Mouse (Mus musculus): ENCODE data around the gene Car12. TPM values are rescaled to one million over a fixed set of nuclear protein-coding genes. Genes with fewer than 3 reads are reported as not detected.

The Car12 gene
- polyA plus RNA-seq (2015; fragmentation: Nextera tagmentation; extraction: Ambion mirVana), result 0.81 and 2.1 TPM in 2 replicates

DNA sequence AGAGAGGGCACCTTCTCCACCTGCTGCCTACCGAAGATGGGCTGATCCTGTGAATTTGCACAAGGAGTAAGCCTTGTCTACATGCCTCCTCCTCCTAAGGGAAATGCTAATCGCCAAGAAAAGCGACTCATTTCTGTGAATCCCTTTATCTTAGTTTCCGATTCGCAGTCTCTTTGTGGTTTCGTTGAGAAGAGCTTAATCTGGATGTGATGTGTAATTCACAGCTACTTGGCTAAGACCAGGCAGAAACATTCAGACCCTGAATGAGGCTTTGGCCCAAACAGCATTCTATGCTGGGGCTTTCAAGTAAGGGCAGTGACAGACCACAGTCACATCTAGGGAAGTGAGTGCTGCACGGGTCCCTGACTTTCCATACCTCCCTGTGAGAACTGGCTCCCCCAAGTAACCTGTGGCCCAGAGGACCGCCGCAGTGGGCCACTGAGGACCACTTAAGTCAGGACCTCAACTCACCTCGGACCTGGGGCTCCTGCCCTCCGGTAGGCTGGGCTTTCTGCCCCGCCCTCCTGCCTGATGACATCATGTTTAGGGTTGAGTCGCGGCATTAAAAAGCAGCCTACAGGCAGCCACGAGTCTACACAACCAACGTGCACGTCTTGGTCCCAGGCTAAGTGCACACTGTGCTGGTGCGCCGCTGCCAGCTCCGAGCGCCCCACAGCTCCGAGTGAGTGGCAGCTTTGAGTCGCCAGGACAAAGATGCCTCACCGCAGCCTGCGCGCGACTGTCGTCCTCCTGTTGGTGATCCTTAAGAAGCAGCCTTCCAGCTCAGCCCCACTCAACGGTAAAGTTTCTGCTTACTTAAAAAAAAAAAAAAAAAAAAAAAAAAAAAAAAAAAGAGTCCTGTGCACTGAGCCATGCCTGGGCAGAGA, at the start of gene Car12:
TSS of gene Car12 (plus strand) at position 552 of the 887 bp plus-strand sequence.
- H3K4me2 ChIP-seq, result peak within 1 kb of the TSS; percentile 79
- no peak within 1 kb of the TSS for H3K27ac ChIP-seq (replicated peaks)
- ATAC-seq (ENCODE audit: low FRiP score), result no peak; the same call in 1 of the 2 replicates
- H3K27me3 ChIP-seq (replicated peaks), result peaks cover 20% of the 10 kb centered on the region
- H3K9ac ChIP-seq (replicated peaks), result peak within 1 kb of the TSS; percentile 47
- no peaks in the 10 kb centered on the region for H3K36me3 ChIP-seq
- no peaks in the 10 kb centered on the region for H3K9me3 ChIP-seq (replicated peaks)
- H3K4me1 ChIP-seq, result peaks cover 29% of the 10 kb centered on the region
- H3K4me3 ChIP-seq (replicated peaks), result peak within 1 kb of the TSS; percentile 40
- 15% methylated on average over 29 of the region's 29 CpGs for WGBS

DNA sequence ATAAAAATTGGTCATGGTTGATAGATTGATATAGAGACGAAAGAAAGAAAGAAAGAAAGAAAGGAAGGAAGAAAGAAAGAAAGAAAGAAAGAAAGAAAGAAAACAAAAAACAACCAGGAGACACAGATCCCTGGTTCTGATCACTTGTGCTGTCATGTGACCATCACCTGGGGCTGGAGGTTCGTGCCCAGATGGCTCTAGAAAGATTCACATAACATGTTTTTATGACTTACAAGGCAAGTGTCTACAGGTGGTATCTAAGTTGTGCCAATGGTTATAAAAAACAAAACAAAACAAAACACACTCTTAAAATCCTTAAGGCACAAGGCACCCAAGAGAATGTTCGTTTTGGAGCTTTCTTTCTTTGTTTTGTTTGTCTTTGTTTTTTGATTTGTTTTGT, 49.7 kb upstream of the Car12 start:
- Histone ChIP-seq H3K4me2 (no peak overlapping the region), H3K4me1 (no peaks in the 10 kb centered on the region), H3K9me3 (replicated peaks) (no peaks in the 10 kb centered on the region), H3K9ac (replicated peaks) (no peak overlapping the region), H3K27ac (replicated peaks) (no peak overlapping the region), H3K36me3 (no peaks in the 10 kb centered on the region), H3K27me3 (replicated peaks) (no peaks in the 10 kb centered on the region), H3K4me3 (replicated peaks) (no peak overlapping the region)
- no peak for ATAC-seq (ENCODE audit: low FRiP score)
- 88% methylated on average over 3 of the region's 3 CpGs for WGBS

DNA sequence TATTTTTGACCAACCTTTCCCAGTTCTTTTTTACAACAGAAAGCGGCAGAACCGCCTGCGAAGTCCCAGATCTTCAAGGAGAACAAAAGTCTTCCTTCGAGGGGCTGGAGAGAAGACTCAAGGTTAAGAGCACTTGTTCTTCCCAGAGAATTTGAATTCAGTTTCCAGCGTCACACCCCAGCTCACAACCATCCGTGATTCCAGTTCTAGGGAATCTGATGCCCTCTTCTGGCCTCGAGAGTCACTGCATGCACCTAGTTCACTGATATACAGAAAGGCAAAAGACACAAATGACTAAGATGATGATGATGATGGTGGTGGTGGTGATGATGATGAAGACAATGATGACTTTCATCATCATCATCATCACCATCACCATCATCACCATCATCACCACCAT, 48.9 kb upstream of the Car12 start:
- no peaks in the 10 kb centered on the region for H3K4me1 ChIP-seq
- H3K36me3 ChIP-seq, result no peaks in the 10 kb centered on the region
- 89% methylated on average over 7 of the region's 7 CpGs for WGBS
- no peaks in the 10 kb centered on the region for H3K27me3 ChIP-seq (replicated peaks)
- H3K4me2 ChIP-seq, result no peak overlapping the region
- H3K9me3 ChIP-seq (replicated peaks), result no peaks in the 10 kb centered on the region
- no peak overlapping the region for H3K27ac ChIP-seq (replicated peaks)
- no peak for ATAC-seq (ENCODE audit: low FRiP score)
- H3K9ac ChIP-seq (replicated peaks), result no peak overlapping the region
- no peak overlapping the region for H3K4me3 ChIP-seq (replicated peaks)

DNA sequence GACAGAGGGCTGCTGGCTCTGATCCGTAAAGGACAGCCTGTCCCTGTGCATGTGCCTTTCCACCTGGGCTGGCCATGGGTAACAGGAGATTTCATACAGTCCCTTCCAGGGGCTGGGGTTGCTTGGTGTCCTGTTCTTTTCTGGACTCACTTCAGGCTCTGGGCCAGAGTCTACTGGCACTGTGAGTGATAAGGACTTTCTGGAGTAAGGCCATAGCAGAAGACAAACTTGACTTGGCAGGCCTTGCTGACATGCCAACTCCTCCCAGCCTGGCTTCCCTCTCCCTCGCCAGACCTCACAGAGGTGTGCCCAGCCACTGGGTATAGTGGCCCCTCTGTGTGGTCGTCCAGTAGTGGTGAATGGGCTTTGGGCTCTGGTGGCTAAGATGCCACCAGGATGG, 47.3 kb upstream of the Car12 start:
- no peak for ATAC-seq (ENCODE audit: low FRiP score)
- H3K36me3 ChIP-seq, result no peaks in the 10 kb centered on the region
- WGBS, result 81% methylated on average over 3 of the region's 3 CpGs
- H3K4me2 ChIP-seq, result no peak overlapping the region
- H3K4me1 ChIP-seq, result no peaks in the 10 kb centered on the region
- H3K4me3 ChIP-seq (replicated peaks), result no peak overlapping the region
- H3K9ac ChIP-seq (replicated peaks), result no peak overlapping the region
- no peak overlapping the region for H3K27ac ChIP-seq (replicated peaks)
- H3K9me3 ChIP-seq (replicated peaks), result no peaks in the 10 kb centered on the region
- H3K27me3 ChIP-seq (replicated peaks), result no peaks in the 10 kb centered on the region

DNA sequence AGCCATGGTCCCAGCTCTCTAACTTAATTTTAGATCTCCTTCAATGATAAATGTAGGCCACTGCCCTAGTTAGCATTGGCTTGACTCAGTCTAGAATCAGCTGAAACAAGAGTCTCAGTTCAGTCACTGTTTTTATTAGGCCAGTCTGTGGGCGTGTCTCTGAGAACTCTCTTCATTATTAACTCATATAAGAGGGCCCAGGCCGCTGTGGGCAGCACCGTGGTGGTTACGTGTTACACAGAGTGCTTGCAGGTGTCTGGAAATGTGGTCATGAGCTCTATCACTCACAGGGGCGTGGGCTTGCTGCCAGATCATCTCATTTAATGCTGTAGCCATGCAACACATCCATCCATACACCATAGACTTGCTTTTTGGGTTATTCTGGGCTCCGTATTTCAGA, 46.4 kb upstream of the Car12 start:
- no peak overlapping the region for H3K4me3 ChIP-seq (replicated peaks)
- no peaks in the 10 kb centered on the region for H3K9me3 ChIP-seq (replicated peaks)
- H3K9ac ChIP-seq (replicated peaks), result no peak overlapping the region
- ATAC-seq (ENCODE audit: low FRiP score), result no peak
- H3K4me2 ChIP-seq, result no peak overlapping the region
- no peaks in the 10 kb centered on the region for H3K36me3 ChIP-seq
- no peaks in the 10 kb centered on the region for H3K4me1 ChIP-seq
- no peak overlapping the region for H3K27ac ChIP-seq (replicated peaks)
- whole genome bisulfite sequencing, result 80% methylated on average over 6 of the region's 6 CpGs
- no peaks in the 10 kb centered on the region for H3K27me3 ChIP-seq (replicated peaks)

- no peaks in the 10 kb centered on the region for H3K4me1 ChIP-seq
- H3K9me3 ChIP-seq (replicated peaks), result no peaks in the 10 kb centered on the region
- 97% methylated on average over 4 of the region's 4 CpGs for WGBS
- no peak overlapping the region for H3K4me3 ChIP-seq (replicated peaks)
- no peak overlapping the region for H3K27ac ChIP-seq (replicated peaks)
- H3K4me2 ChIP-seq, result no peak overlapping the region
- no peak for ATAC-seq (ENCODE audit: low FRiP score)
- no peaks in the 10 kb centered on the region for H3K27me3 ChIP-seq (replicated peaks)
- no peak overlapping the region for H3K9ac ChIP-seq (replicated peaks)
- H3K36me3 ChIP-seq, result no peaks in the 10 kb centered on the region
These were observed 45.6 kb upstream of the Car12 start for GRCm38 (mm10) chr9:66667868-66668267.

GRCm38 (mm10) chr9:66669561-66670078, 43.9 kb upstream of the Car12 start:
- H3K9ac ChIP-seq (replicated peaks), result no peak overlapping the region
- no peaks in the 10 kb centered on the region for H3K27me3 ChIP-seq (replicated peaks)
- no peak for ATAC-seq (ENCODE audit: low FRiP score)
- H3K27ac ChIP-seq (replicated peaks), result no peak overlapping the region
- no peaks in the 10 kb centered on the region for H3K36me3 ChIP-seq
- no peak overlapping the region for H3K4me2 ChIP-seq
- 69% methylated on average over 7 of the region's 7 CpGs for WGBS
- no peak overlapping the region for H3K4me3 ChIP-seq (replicated peaks)
- no peaks in the 10 kb centered on the region for H3K9me3 ChIP-seq (replicated peaks)
- H3K4me1 ChIP-seq, result no peaks in the 10 kb centered on the region

DNA sequence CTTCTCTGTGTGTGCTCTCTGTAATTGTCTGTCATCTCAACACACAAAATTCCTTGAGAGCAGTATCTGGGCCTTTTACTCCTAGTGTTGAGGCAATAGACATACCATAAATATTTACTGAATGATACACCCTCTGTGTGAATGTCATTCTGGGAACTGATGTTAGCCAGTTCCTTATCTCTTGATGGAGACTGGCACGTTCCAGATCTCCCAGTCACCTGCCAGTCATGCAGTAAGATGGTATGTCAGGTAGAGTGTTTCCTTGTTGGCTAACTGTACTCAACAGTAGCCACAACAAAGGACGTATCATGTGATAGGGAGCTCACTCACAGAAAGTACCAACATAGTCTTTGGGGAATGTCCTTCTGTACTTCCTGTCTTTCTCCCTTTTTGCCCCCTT, 39.7 kb upstream of the Car12 start:
- H3K27ac ChIP-seq (replicated peaks), result no peak overlapping the region
- 64% methylated on average over 2 of the region's 2 CpGs for WGBS

GRCm38 (mm10) chr9:66675566-66675965, 37.9 kb upstream of the Car12 start:
- Histone ChIP-seq H3K4me3 (replicated peaks) (no peak overlapping the region), H3K9ac (replicated peaks) (no peak overlapping the region), H3K27ac (replicated peaks) (no peak overlapping the region), H3K9me3 (replicated peaks) (no peaks in the 10 kb centered on the region), H3K4me1 (no peaks in the 10 kb centered on the region), H3K27me3 (replicated peaks) (no peaks in the 10 kb centered on the region), H3K36me3 (no peaks in the 10 kb centered on the region), H3K4me2 (no peak overlapping the region)
- 92% methylated on average over 1 of the region's 1 CpGs for WGBS
- no peak for ATAC-seq (ENCODE audit: low FRiP score)

More for the DNA sequence above, 39.7 kb upstream of the Car12 start:
- no peak overlapping the region for H3K9ac ChIP-seq (replicated peaks)
- H3K27me3 ChIP-seq (replicated peaks), result no peaks in the 10 kb centered on the region
- no peaks in the 10 kb centered on the region for H3K9me3 ChIP-seq (replicated peaks)
- no peak overlapping the region for H3K4me3 ChIP-seq (replicated peaks)
- no peaks in the 10 kb centered on the region for H3K4me1 ChIP-seq
- H3K36me3 ChIP-seq, result no peaks in the 10 kb centered on the region
- ATAC-seq (ENCODE audit: low FRiP score), result no peak
- H3K4me2 ChIP-seq, result no peak overlapping the region

DNA sequence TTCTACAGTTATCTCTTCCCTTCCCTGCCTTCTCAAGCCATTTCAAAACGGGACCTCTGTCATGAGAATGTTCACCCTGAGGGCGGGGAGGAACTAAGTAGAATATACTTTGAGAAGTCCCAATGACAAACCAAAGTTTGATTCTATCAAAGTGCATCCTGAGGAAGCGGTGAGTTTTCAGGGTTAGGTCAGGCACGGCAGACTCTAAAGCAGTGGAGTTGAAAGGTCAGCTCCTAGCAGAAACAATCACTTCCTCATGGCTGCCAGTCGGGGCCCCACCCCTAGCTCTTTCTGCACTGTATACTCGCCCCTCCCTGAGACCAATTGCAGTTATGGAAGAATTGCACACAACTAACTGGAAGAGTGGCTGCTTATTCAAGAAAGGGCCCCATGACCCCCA, 33.4 kb upstream of the Car12 start:
- H3K4me3 ChIP-seq (replicated peaks), result no peak overlapping the region
- H3K4me1 ChIP-seq, result no peaks in the 10 kb centered on the region
- H3K36me3 ChIP-seq, result no peaks in the 10 kb centered on the region
- no peak overlapping the region for H3K27ac ChIP-seq (replicated peaks)
- no peak overlapping the region for H3K4me2 ChIP-seq
- 72% methylated on average over 6 of the region's 6 CpGs for WGBS
- no peaks in the 10 kb centered on the region for H3K27me3 ChIP-seq (replicated peaks)
- no peak overlapping the region for H3K9ac ChIP-seq (replicated peaks)
- no peak for ATAC-seq (ENCODE audit: low FRiP score)
- H3K9me3 ChIP-seq (replicated peaks), result no peaks in the 10 kb centered on the region

DNA sequence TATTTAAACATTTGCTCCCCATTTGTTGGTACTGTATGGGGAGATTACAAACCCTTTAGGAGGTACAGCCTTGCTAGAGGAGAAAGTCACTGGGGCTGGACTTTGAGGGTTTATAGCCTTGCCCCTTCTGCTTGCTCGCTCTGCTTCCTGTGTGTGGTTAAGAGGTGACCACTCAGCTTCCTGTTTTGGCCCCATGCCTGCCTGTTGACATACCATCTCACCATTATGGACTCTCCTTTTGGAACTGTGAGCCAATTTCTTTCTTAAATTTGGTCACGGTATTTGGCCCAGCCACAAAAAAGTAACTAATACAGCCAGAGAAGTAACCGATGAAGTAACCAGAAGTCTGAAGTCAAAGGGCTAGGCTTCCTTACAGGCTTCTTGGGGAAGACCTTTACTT, 30.7 kb upstream of the Car12 start:
- Histone ChIP-seq H3K4me1 (no peaks in the 10 kb centered on the region), H3K36me3 (no peaks in the 10 kb centered on the region), H3K9ac (replicated peaks) (no peak overlapping the region), H3K4me3 (replicated peaks) (no peak overlapping the region), H3K27me3 (replicated peaks) (no peaks in the 10 kb centered on the region), H3K27ac (replicated peaks) (no peak overlapping the region), H3K4me2 (no peak overlapping the region), H3K9me3 (replicated peaks) (no peaks in the 10 kb centered on the region)
- 94% methylated on average over 3 of the region's 3 CpGs for WGBS
- ATAC-seq (ENCODE audit: low FRiP score), result no peak

DNA sequence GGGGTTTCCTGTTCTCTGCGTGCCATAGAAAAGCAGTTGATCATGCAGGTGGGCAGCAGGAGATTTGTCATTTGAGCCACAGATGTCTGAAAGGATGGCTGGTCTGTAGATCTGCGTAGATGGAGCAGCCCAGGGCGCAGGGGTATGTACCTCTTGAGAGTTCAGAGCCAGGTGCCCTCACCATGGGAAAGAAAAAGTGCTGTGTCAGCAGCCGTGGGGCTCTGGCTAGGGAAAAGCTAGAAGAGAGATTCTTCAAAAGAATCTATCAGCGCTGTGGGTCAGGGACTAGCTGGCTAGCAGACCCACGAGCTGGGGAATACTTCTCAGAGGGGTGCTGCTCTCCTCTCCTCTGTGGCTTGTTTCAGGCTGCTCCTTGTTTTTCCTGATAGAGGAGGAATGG, 27.8 kb upstream of the Car12 start:
- Histone ChIP-seq H3K4me2 (no peak overlapping the region), H3K9me3 (replicated peaks) (no peaks in the 10 kb centered on the region), H3K27ac (replicated peaks) (no peak overlapping the region), H3K4me3 (replicated peaks) (no peak overlapping the region), H3K36me3 (no peaks in the 10 kb centered on the region), H3K9ac (replicated peaks) (no peak overlapping the region), H3K4me1 (no peaks in the 10 kb centered on the region), H3K27me3 (replicated peaks) (no peaks in the 10 kb centered on the region)
- WGBS, result 82% methylated on average over 6 of the region's 6 CpGs
- ATAC-seq (ENCODE audit: low FRiP score), result no peak
